Mouse (Mus musculus) MEL (cell line): ENCODE measurements at regions not wholly inside any gene's neighbourhood (a gene's known extent, or its start where the extent isn't known, plus 50 kb on each side); places are given as distances from the start of the nearest gene placed in this dataset.

Experiments used
- DNase-seq: peaks from one replicate; pipeline ENCODE4 v3.0.0; 2011; ENCODE audit warnings: low read depth, low spot score
- H3K27ac ChIP-seq: 2 replicates; pipeline ENCODE4 v1.5.1; 2012; ENCODE audit warnings: low read depth, mild to moderate bottlenecking, control low read depth, low read length, moderate library complexity; ENCODE audit not compliant: control insufficient read depth
- H3K27me3 ChIP-seq, 2 experiments: fragments of 150-350 bp in 1 of 2; sonication (generic) in 1 of 2; 2 replicates each; pipeline ENCODE4 v1.6.1; 2012; ENCODE audit warnings: low read length in 2 of 2, mild to moderate bottlenecking in 2 of 2, improper control_type of control experiment in 1 of 2, moderate library complexity in 1 of 2; ENCODE audit not compliant: insufficient read depth in 2 of 2, control insufficient read depth in 1 of 2
- H3K36me3 ChIP-seq, 2 experiments: 2 replicates each; pipeline ENCODE4 v1.6.1; 2012 to 2014; ENCODE audit warnings: low read length in 2 of 2, improper control_type of control experiment in 1 of 2, inconsistent platforms in 1 of 2, mild to moderate bottlenecking in 1 of 2; ENCODE audit not compliant: insufficient read depth in 2 of 2, control insufficient read depth in 1 of 2
- H3K4me1 ChIP-seq, 2 experiments: fragments of 150-350 bp in 1 of 2; sonication (generic) in 1 of 2; 2 replicates each; pipeline ENCODE4 v1.6.1; 2012; ENCODE audit warnings: low read length in 2 of 2, improper control_type of control experiment in 1 of 2, mild to moderate bottlenecking in 1 of 2; ENCODE audit not compliant: insufficient read depth in 2 of 2, control insufficient read depth in 1 of 2
- H3K4me3 ChIP-seq, 2 experiments: fragments of 150-350 bp in 1 of 2; sonication (generic) in 1 of 2; 2 replicates each; pipeline ENCODE4 v1.5.1; 2012; ENCODE audit warnings: low read depth in 2 of 2, low read length in 2 of 2, mild to moderate bottlenecking in 2 of 2, moderate library complexity in 2 of 2, control low read depth in 1 of 2, improper control_type of control experiment in 1 of 2; ENCODE audit not compliant: control insufficient read depth in 1 of 2, insufficient read depth in 1 of 2
- H3K79me2 ChIP-seq: 2 replicates; pipeline ENCODE4 v1.6.1; 2012; ENCODE audit warnings: mild to moderate bottlenecking, low read length, moderate library complexity; ENCODE audit not compliant: control insufficient read depth, poor library complexity, insufficient read depth
- H3K9ac ChIP-seq: 2 replicates; pipeline ENCODE4 v1.6.1; 2012; ENCODE audit warnings: low read depth, mild to moderate bottlenecking, control low read depth, low read length, moderate library complexity; ENCODE audit not compliant: control insufficient read depth, poor library complexity, severe bottlenecking
- H3K9me3 ChIP-seq: fragments of 150-350 bp; sonication (generic); replicated peaks from 2 replicates; pipeline ENCODE4 v1.6.1; 2012; ENCODE audit warnings: mild to moderate bottlenecking, low read length, improper control_type of control experiment, moderate library complexity; ENCODE audit not compliant: insufficient read depth
- BHLHE40 ChIP-seq: IDR thresholded peaks from 2 replicates; pipeline ENCODE4 v1.6.1; 2012; ENCODE audit warnings: low read depth, mild to moderate bottlenecking, inconsistent platforms, low read length, improper control_type of control experiment, borderline replicate concordance
- CHD1 ChIP-seq: IDR thresholded peaks from 2 replicates; pipeline ENCODE4 v1.6.1; 2012; ENCODE audit warnings: low read depth, mild to moderate bottlenecking, inconsistent platforms, low read length, improper control_type of control experiment
- CHD2 ChIP-seq: IDR thresholded peaks from 2 replicates; pipeline ENCODE4 v1.6.1; 2011; ENCODE audit warnings: low read length, improper control_type of control experiment
- E2F4 ChIP-seq: IDR thresholded peaks from 2 replicates; pipeline ENCODE4 v1.6.1; 2011; ENCODE audit warnings: low read depth, low read length, improper control_type of control experiment, borderline replicate concordance
- ETS1 ChIP-seq: IDR thresholded peaks from 2 replicates; pipeline ENCODE4 v1.6.1; 2012; ENCODE audit warnings: low read depth, mild to moderate bottlenecking, inconsistent platforms, low read length, improper control_type of control experiment, moderate library complexity
- GABPA ChIP-seq: IDR thresholded peaks from 2 replicates; pipeline ENCODE4 v1.6.1; 2012; ENCODE audit warnings: low read depth, mild to moderate bottlenecking, inconsistent platforms, low read length, improper control_type of control experiment, moderate library complexity
- GATA1 ChIP-seq: IDR thresholded peaks from 2 replicates; pipeline ENCODE4 v1.6.1; 2011; ENCODE audit warnings: low read depth, low read length, improper control_type of control experiment
- JUND ChIP-seq: IDR thresholded peaks from 2 replicates; pipeline ENCODE4 v1.6.1; 2011; ENCODE audit warnings: low read depth, mild to moderate bottlenecking, improper control_type of control experiment, low read length
- KAT2A ChIP-seq: conservative IDR thresholded peaks from 2 replicates; pipeline ENCODE4 v1.6.1; 2012; ENCODE audit warnings: low read depth, low read length, improper control_type of control experiment, inconsistent platforms
- MAX ChIP-seq: IDR thresholded peaks from 2 replicates; pipeline ENCODE4 v1.6.1; 2011; ENCODE audit warnings: low read length, improper control_type of control experiment
- MAZ ChIP-seq: IDR thresholded peaks from 2 replicates; pipeline ENCODE4 v1.6.1; 2012; ENCODE audit warnings: low read depth, mild to moderate bottlenecking, inconsistent platforms, low read length, improper control_type of control experiment
- MEF2A ChIP-seq: IDR thresholded peaks from 2 replicates; pipeline ENCODE4 v1.6.1; 2014; ENCODE audit warnings: low read depth, mild to moderate bottlenecking, inconsistent platforms, low read length, improper control_type of control experiment; ENCODE audit not compliant: poor library complexity, insufficient replicate concordance, severe bottlenecking; ENCODE audit errors: extremely low read depth
- MXI1 ChIP-seq: IDR thresholded peaks from 2 replicates; pipeline ENCODE4 v1.6.1; 2011; ENCODE audit warnings: mild to moderate bottlenecking, low read depth, low read length, improper control_type of control experiment
- MYB ChIP-seq: IDR thresholded peaks from 2 replicates; pipeline ENCODE4 v1.6.1; 2011; ENCODE audit warnings: mild to moderate bottlenecking, low read depth, low read length, improper control_type of control experiment
- MYC ChIP-seq: IDR thresholded peaks from 2 replicates; pipeline ENCODE4 v1.6.1; 2011; ENCODE audit warnings: low read depth, mild to moderate bottlenecking, low read length, improper control_type of control experiment, moderate library complexity
- NELFE ChIP-seq: IDR thresholded peaks from 2 replicates; pipeline ENCODE4 v1.6.1; 2011; ENCODE audit warnings: low read depth, low read length, improper control_type of control experiment
- POLR2A ChIP-seq, 2 experiments: IDR thresholded peaks; 2 replicates each; pipeline ENCODE4 v1.6.1; 2011 to 2012; ENCODE audit warnings: low read length in 2 of 2, mild to moderate bottlenecking in 2 of 2, control low read depth in 1 of 2, improper control_type of control experiment in 1 of 2, low read depth in 1 of 2, moderate library complexity in 1 of 2; ENCODE audit not compliant: control insufficient read depth in 1 of 2, insufficient read depth in 1 of 2, poor library complexity in 1 of 2
- POLR2AphosphoS2 ChIP-seq: IDR thresholded peaks from 2 replicates; pipeline ENCODE4 v1.6.1; 2011; ENCODE audit warnings: low read length, improper control_type of control experiment
- SIN3A ChIP-seq: IDR thresholded peaks from 2 replicates; pipeline ENCODE4 v1.6.1; 2012; ENCODE audit warnings: low read length, improper control_type of control experiment, inconsistent platforms
- SMC3 ChIP-seq: IDR thresholded peaks from 2 replicates; pipeline ENCODE4 v1.6.1; 2011; ENCODE audit warnings: low read depth, low read length, improper control_type of control experiment
- TBP ChIP-seq: IDR thresholded peaks from 2 replicates; pipeline ENCODE4 v1.8.0; 2011; ENCODE audit warnings: low read depth, low read length, improper control_type of control experiment
- TCF12 ChIP-seq: IDR thresholded peaks from 2 replicates; pipeline ENCODE4 v1.6.1; 2014; ENCODE audit warnings: low read depth, mild to moderate bottlenecking, inconsistent platforms, low read length, improper control_type of control experiment, moderate library complexity
- UBTF ChIP-seq: IDR thresholded peaks from 2 replicates; pipeline ENCODE4 v1.6.1; 2012; ENCODE audit warnings: low read depth, mild to moderate bottlenecking, inconsistent platforms, low read length, improper control_type of control experiment, moderate library complexity, borderline replicate concordance; ENCODE audit not compliant: insufficient read depth
- USF1 ChIP-seq: IDR thresholded peaks from 2 replicates; pipeline ENCODE4 v1.6.1; 2014; ENCODE audit warnings: low read depth, mild to moderate bottlenecking, inconsistent platforms, low read length, improper control_type of control experiment, moderate library complexity
- ZMIZ1 ChIP-seq: IDR thresholded peaks from 2 replicates; pipeline ENCODE4 v1.6.1; 2012; ENCODE audit warnings: low read depth, mild to moderate bottlenecking, inconsistent platforms, low read length, improper control_type of control experiment, moderate library complexity
- ZNF384 ChIP-seq: IDR thresholded peaks from 2 replicates; pipeline ENCODE4 v1.6.1; 2012; ENCODE audit warnings: low read depth, mild to moderate bottlenecking, inconsistent platforms, low read length, improper control_type of control experiment

GRCm38 (mm10) chr11:24342176-24342575 is 264.3 kb downstream of the Bcl11a start:
- no peak overlapping the region for H3K9ac ChIP-seq
- H3K4me1 ChIP-seq = peaks cover 0 to 3% of the 10 kb centered on the region in 2 experiments; a peak in 1 of 4 replicates
- no peaks in the 10 kb centered on the region for H3K79me2 ChIP-seq
- DNase-seq = no peak
- TF ChIP-seq MEF2A = no peak
- TF ChIP-seq SMC3 = no peak
- TF ChIP-seq BHLHE40 = no peak
- no peak for TF ChIP-seq NELFE
- TF ChIP-seq UBTF = no peak
- no peak for TF ChIP-seq E2F4
- TF ChIP-seq MYB = no peak
- TF ChIP-seq CHD2 = no peak
- TF ChIP-seq GABPA = no peak
- TF ChIP-seq SIN3A = no peak
- no peak for TF ChIP-seq TCF12
- no peak for TF ChIP-seq JUND
- TF ChIP-seq MYC = no peak
- TF ChIP-seq TBP = no peak
- TF ChIP-seq USF1 = no peak
- TF ChIP-seq POLR2AphosphoS2 = no peak
- TF ChIP-seq POLR2A (IDR thresholded peaks at IDR 0.05; ENCODE audit: control insufficient read depth in 1 of 2, insufficient read depth in 1 of 2, low read depth in 1 of 2, low read length in 2 of 2, poor library complexity in 1 of 2) = no peak
- TF ChIP-seq, all 39 proteins: peak for 0
- Histone ChIP-seq H3K9me3 (no peaks in the 10 kb centered on the region), H3K4me3 (no peak overlapping the region), H3K27ac (no peak overlapping the region), H3K27me3 (peaks cover 1 to 4% of the 10 kb centered on the region in 2 experiments; a peak in 2 of 4 replicates), H3K36me3 (peaks cover 0 to 3% of the 10 kb centered on the region in 2 experiments; a peak in 2 of 4 replicates)

- Histone ChIP-seq H3K9me3 (no peaks in the 10 kb centered on the region), H3K4me1 (peaks cover 0 to 3% of the 10 kb centered on the region in 2 experiments; a peak in 1 of 4 replicates), H3K27me3 (peaks cover 2 to 4% of the 10 kb centered on the region in 2 experiments; a peak in 2 of 4 replicates)
- DNase-seq = no peak
- TF ChIP-seq GATA1 (no peak), GABPA (no peak), SIN3A (no peak), BHLHE40 (no peak), JUND (no peak), MEF2A (no peak), CHD2 (no peak), ZMIZ1 (no peak), CHD1 (no peak), ETS1 (no peak), NELFE (no peak), TBP (no peak), MXI1 (no peak), KAT2A (no peak), E2F4 (no peak), SMC3 (no peak), ZNF384 (no peak), MAZ (no peak), MAX (no peak), TCF12 (no peak)
- TF ChIP-seq, all 39 proteins: peak for 0
- H3K4me3 ChIP-seq = no peak overlapping the region
- no peak overlapping the region for H3K27ac ChIP-seq
- peaks cover 0 to 3% of the 10 kb centered on the region in 2 experiments; a peak in 2 of 4 replicates for H3K36me3 ChIP-seq
- H3K79me2 ChIP-seq = no peaks in the 10 kb centered on the region
- H3K9ac ChIP-seq = no peak overlapping the region
Measured at GRCm38 (mm10) chr11:24342732-24343131, 264.9 kb downstream of the Bcl11a start.
